Mouse (Mus musculus) midbrain, embryonic 11.5 days (tissue): Measurements from ENCODE around the gene Specc1l. TPM values are rescaled to one million over a fixed set of nuclear protein-coding genes. Genes with fewer than 3 reads are reported as not detected.

ENCODE experiments used
- ATAC-seq: fragments of 200-750 bp; cut with Nextera tagmentation; 2 replicates; pipeline ENCODE4 v1.8.0; 2017; ENCODE audit warnings: moderate TSS enrichment, moderate library complexity; ENCODE audit not compliant: low FRiP score
- DNase-seq: peaks from one replicate; pipeline ENCODE4 v3.0.0; 2015; ENCODE audit warnings: low spot score; ENCODE audit errors: missing footprints
- H3K27ac ChIP-seq: fragments of 300-500 bp; sonication (generic); 2 replicates; pipeline ENCODE4 v1.5.1; 2014; ENCODE audit warnings: low read depth, low read length
- H3K27me3 ChIP-seq: fragments of 300-500 bp; sonication (generic); 2 replicates; pipeline ENCODE4 v1.6.1; 2014; ENCODE audit warnings: mild to moderate bottlenecking, low read length, moderate library complexity, mixed read lengths; ENCODE audit not compliant: control insufficient read depth, insufficient read depth
- H3K36me3 ChIP-seq: fragments of 300-500 bp; sonication (generic); 2 replicates; pipeline ENCODE4 v1.6.1; 2014; ENCODE audit warnings: mild to moderate bottlenecking, low read length, moderate library complexity, mixed read lengths; ENCODE audit not compliant: control insufficient read depth, insufficient read depth
- H3K4me1 ChIP-seq: fragments of 300-500 bp; sonication (generic); 2 replicates; pipeline ENCODE4 v1.6.1; 2014; ENCODE audit warnings: low read length; ENCODE audit not compliant: control insufficient read depth, insufficient read depth
- H3K4me2 ChIP-seq: fragments of 300-500 bp; sonication (generic); 2 replicates; pipeline ENCODE4 v1.6.1; 2014; ENCODE audit warnings: mild to moderate bottlenecking, moderate library complexity
- H3K4me3 ChIP-seq: fragments of 300-500 bp; sonication (generic); 2 replicates; pipeline ENCODE4 v1.5.1; 2014; ENCODE audit warnings: low read depth, low read length
- H3K9ac ChIP-seq: fragments of 300-500 bp; sonication (generic); 2 replicates; pipeline ENCODE4 v1.6.1; 2014; ENCODE audit warnings: low read length
- H3K9me3 ChIP-seq: fragments of 300-500 bp; sonication (generic); 2 replicates; pipeline ENCODE4 v1.6.1; 2016; ENCODE audit warnings: low read length; ENCODE audit not compliant: control insufficient read depth
- WGBS: fragments of 180-500 bp; shearing (Covaris S2); extraction: QIAGEN DNeasy Blood & Tissue Kit; methylation state at CpG from one replicate; pipeline ENCODE4 v1.1.7; 2014; 5-methylcytosine and 5-hydroxymethylcytosine counted together
- polyA plus RNA-seq: library from polyadenylated mRNA; unstranded; fragments of >200 nt; fragmentation: Nextera tagmentation; extraction: Ambion mirVana; gene quantifications from 2 replicates; pipeline ENCODE4 v1.2.1, GENCODE M21; 2014

Specc1l gene
- polyA plus RNA-seq, 1 experiment from 2014 or later = 23.2 TPM

DNA sequence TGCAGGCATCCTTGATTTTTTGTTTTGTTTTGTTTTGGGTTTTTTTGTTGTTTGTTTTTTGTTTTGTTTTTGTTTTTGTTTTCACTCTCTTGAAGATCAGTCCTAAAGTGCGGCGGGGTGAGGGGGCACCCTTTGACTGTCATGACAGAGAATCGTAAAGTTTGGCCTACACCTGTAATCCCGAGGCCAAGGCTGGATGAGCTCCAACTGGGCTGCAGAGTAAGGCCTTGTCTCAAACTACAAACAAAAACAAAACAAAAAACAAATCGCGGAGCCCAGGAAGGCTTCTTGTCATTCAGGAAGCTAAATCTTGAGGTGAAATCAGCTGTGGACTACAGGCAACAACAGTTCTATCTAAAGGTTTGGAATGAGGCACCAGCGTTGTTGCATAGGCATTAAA, 1.1 kb downstream of the Specc1l start:
- H3K9me3 ChIP-seq = no peaks in the 10 kb centered on the region
- no peak for DNase-seq
- WGBS = 57% methylated on average over 7 of the region's 7 CpGs

DNA sequence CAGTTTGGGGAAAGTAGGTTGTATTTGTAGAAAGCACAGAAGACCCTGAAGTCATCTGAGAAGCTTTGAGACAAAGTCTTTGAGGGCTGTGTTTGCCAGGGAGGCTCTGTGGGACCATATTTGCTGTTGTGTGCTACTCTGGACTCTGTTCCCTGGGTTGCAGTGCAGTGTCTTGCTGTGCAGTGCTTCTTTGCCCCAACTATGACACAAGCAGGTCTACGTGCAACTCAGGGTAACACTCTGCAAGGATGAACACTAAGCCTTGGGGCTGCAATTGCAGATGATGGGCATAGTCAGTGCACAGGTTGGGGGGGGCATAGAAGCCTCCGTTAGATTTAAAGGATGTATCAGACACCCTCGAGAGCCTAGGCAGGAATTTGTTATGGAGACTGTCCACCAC, 8.8 kb downstream of the Specc1l start:
- WGBS = 92% methylated on average over 3 of the region's 3 CpGs

More for the DNA sequence above, 1.1 kb downstream of the Specc1l start:
- Histone ChIP-seq H3K27ac (no peak overlapping the region), H3K4me2 (peak overlapping the region; percentile 76), H3K36me3 (no peaks in the 10 kb centered on the region), H3K27me3 (no peaks in the 10 kb centered on the region), H3K4me1 (peaks cover 6% of the 10 kb centered on the region; the same call in 1 of the 2 replicates), H3K4me3 (peak overlapping the region; percentile 73), H3K9ac (peak overlapping the region; percentile 87)
- no peak for ATAC-seq

DNA sequence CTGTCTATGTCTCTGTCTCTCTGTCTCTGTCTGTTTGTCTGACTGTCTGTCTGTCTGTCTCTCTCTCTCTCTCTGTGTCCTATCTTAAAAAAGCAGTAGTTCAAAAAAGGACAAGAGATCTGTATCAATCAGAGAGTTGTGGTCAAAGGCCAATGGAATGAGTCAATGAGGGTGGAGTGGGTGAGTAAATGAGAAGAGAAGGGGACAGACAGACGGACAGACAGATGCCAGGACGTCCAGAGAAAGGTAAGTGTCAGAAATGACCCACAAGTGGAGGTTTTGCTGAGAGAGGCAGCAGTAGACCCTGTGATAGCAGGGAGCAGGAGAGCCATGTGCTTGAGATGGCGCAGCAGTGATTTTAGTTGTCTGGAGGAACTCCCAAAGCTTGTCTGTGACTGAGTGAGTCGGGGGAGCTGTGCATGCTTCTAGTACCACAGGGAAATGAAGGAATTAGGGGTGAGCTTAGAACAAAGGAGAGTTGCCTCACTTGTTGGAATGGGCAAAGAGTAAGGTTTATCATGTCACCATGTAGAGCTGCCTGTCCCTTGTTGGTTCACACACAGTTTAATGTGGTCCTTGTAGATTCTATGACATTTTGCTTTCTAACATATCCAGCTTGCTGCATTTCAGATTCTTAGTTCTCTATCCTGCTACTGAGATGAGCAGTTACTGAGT, 10.2 kb downstream of the Specc1l start:
- DNase-seq = no peak
- Histone ChIP-seq H3K9me3 (no peaks in the 10 kb centered on the region), H3K27ac (no peak overlapping the region), H3K9ac (no peak overlapping the region), H3K4me2 (no peak overlapping the region), H3K4me3 (no peak overlapping the region), H3K27me3 (no peaks in the 10 kb centered on the region), H3K36me3 (no peaks in the 10 kb centered on the region), H3K4me1 (no peaks in the 10 kb centered on the region)
- ATAC-seq = no peak
- WGBS = 90% methylated on average over 4 of the region's 4 CpGs

More for the DNA sequence above, 8.8 kb downstream of the Specc1l start:
- Histone ChIP-seq H3K27me3 (no peaks in the 10 kb centered on the region), H3K4me2 (no peak overlapping the region), H3K27ac (no peak overlapping the region), H3K9ac (no peak overlapping the region), H3K4me3 (no peak overlapping the region), H3K36me3 (no peaks in the 10 kb centered on the region), H3K4me1 (no peaks in the 10 kb centered on the region), H3K9me3 (no peaks in the 10 kb centered on the region)
- ATAC-seq (no peak), DNase-seq (no peak)

GRCm38 (mm10) chr10:75222611-75222998, 10.7 kb downstream of the Specc1l start:
- no peaks in the 10 kb centered on the region for H3K36me3 ChIP-seq
- no peak overlapping the region for H3K4me3 ChIP-seq
- H3K27me3 ChIP-seq = no peaks in the 10 kb centered on the region
- H3K4me1 ChIP-seq = no peaks in the 10 kb centered on the region
- H3K9me3 ChIP-seq = no peaks in the 10 kb centered on the region
- H3K27ac ChIP-seq = no peak overlapping the region
- H3K4me2 ChIP-seq = no peak overlapping the region
- 85% methylated on average over 5 of the region's 5 CpGs for WGBS
- no peak for DNase-seq
- no peak for ATAC-seq
- H3K9ac ChIP-seq = no peak overlapping the region

- ATAC-seq = no peak
- H3K36me3 ChIP-seq = no peaks in the 10 kb centered on the region
- no peak overlapping the region for H3K4me2 ChIP-seq
- no peak overlapping the region for H3K27ac ChIP-seq
- no peak for DNase-seq
- no peaks in the 10 kb centered on the region for H3K27me3 ChIP-seq
- H3K9me3 ChIP-seq = no peaks in the 10 kb centered on the region
- H3K4me1 ChIP-seq = no peaks in the 10 kb centered on the region
- WGBS = 74% methylated on average over 3 of the region's 3 CpGs
- no peak overlapping the region for H3K4me3 ChIP-seq
- no peak overlapping the region for H3K9ac ChIP-seq
These were observed 12.3 kb downstream of the Specc1l start for GRCm38 (mm10) chr10:75224154-75224553.

- H3K4me1 ChIP-seq = no peaks in the 10 kb centered on the region
- H3K36me3 ChIP-seq = no peaks in the 10 kb centered on the region
- no peak overlapping the region for H3K9ac ChIP-seq
- H3K4me3 ChIP-seq = no peak overlapping the region
- DNase-seq (no peak), ATAC-seq (no peak)
- 50% methylated on average over 2 of the region's 2 CpGs for WGBS
- H3K4me2 ChIP-seq = no peak overlapping the region
- no peaks in the 10 kb centered on the region for H3K27me3 ChIP-seq
- no peaks in the 10 kb centered on the region for H3K9me3 ChIP-seq
- no peak overlapping the region for H3K27ac ChIP-seq
These were observed 12.8 kb downstream of the Specc1l start for GRCm38 (mm10) chr10:75224630-75225029.

- no peak overlapping the region for H3K27ac ChIP-seq
- no peaks in the 10 kb centered on the region; the same call in 1 of the 2 replicates for H3K36me3 ChIP-seq
- no peaks in the 10 kb centered on the region for H3K27me3 ChIP-seq
- DNase-seq (no peak), ATAC-seq (no peak)
- no peaks in the 10 kb centered on the region for H3K4me1 ChIP-seq
- H3K4me3 ChIP-seq = no peak overlapping the region
- H3K9me3 ChIP-seq = no peaks in the 10 kb centered on the region
- H3K9ac ChIP-seq = no peak overlapping the region
- H3K4me2 ChIP-seq = no peak overlapping the region
- WGBS = 85% methylated on average over 3 of the region's 3 CpGs
These were observed 15.5 kb downstream of the Specc1l start for GRCm38 (mm10) chr10:75227381-75227780.

- Histone ChIP-seq H3K27me3 (no peaks in the 10 kb centered on the region), H3K36me3 (no peaks in the 10 kb centered on the region; the same call in 1 of the 2 replicates), H3K4me3 (no peak overlapping the region), H3K27ac (no peak overlapping the region), H3K4me1 (no peaks in the 10 kb centered on the region), H3K4me2 (no peak overlapping the region), H3K9me3 (no peaks in the 10 kb centered on the region), H3K9ac (no peak overlapping the region)
- no peak for ATAC-seq
- WGBS = 94% methylated on average over 4 of the region's 4 CpGs
- DNase-seq = no peak
These were observed 18.7 kb downstream of the Specc1l start for GRCm38 (mm10) chr10:75230572-75230971.

DNA sequence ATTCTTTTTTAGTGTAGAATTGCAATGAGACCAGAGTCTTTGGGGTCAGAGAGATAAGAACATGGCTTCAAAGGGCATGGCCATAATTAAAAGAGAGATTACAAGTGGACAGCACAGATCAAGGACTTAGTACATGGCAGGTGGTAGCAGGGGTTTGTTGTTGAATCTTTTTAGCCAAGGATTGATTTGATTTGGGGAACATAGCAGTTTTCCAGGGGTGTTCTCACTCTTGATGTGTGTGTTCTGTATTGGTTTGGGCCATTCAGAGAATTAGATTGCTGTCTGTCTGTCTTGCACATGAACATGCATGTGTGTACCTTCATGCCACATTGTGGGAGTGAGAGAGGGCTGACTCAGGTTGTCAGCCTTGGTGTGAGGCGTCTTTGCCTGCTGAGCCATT, 20.0 kb downstream of the Specc1l start:
- H3K9me3 ChIP-seq = no peaks in the 10 kb centered on the region
- no peak overlapping the region for H3K4me3 ChIP-seq
- DNase-seq (no peak), ATAC-seq (no peak)
- no peaks in the 10 kb centered on the region for H3K4me1 ChIP-seq
- no peaks in the 10 kb centered on the region; the same call in 1 of the 2 replicates for H3K36me3 ChIP-seq
- no peak overlapping the region for H3K27ac ChIP-seq
- no peak overlapping the region for H3K4me2 ChIP-seq
- 84% methylated on average over 1 of the region's 1 CpGs for WGBS
- H3K27me3 ChIP-seq = no peaks in the 10 kb centered on the region
- no peak overlapping the region for H3K9ac ChIP-seq
